Comparison of ENCODE assay signal across 9 mouse cellular contexts in the genomic region with DNA sequence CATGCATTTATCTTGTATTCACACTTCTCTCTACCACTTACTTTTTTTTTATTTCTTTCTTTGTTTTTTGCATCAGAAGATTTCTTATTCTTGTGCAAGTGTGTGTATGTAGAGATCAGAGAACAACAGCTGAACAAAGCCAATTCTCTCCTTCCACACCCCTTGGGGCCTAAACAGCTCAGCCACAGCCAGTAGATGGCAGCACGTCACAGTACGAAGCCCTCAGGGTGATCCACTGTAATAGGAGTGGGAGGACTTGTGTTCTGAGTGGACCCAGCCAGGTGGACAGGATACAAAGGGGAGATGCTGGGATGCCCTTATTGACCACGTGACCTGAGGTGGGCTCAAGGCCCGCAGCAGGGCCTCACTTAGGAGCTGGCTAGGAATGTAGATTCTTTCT. TPM values are rescaled to one million over a fixed set of nuclear protein-coding genes. Genes with fewer than 3 reads are reported as not detected.
A peak's percentile ranks its signal among the peaks of the same experiment; 100 is the strongest.
DNase-seq lines count a peak whose midpoint lies in the region; ATAC-seq lines count a peak whose summit lies in the region.
"Had no signal": no experiment of that assay in that cellular context is flagged by ENCODE, and none has a peak within 500 bp of the region (broad histone marks: within the 10 kb centered on the region; RNA-seq: fewer than 3 reads in every experiment).

No protein-coding gene starts in this region.

- peak; percentile 88 for ATAC-seq in frontal cortex, adult (ENCODE audit: low TSS enrichment)
- ATAC-seq in hindbrain, embryonic 11.5 days (ENCODE audit: low FRiP score), result peak; percentile 45; the same call in 1 of the 2 replicates

- H3K4me3 ChIP-seq in hindbrain, embryonic 11.5 days (ENCODE audit: low read depth, low read length), result no peak overlapping the region
- H3K4me3 ChIP-seq: limb, embryonic 13.5 days had no signal

- no peaks in the 10 kb centered on the region for H3K4me1 ChIP-seq in hindbrain, embryonic 11.5 days (replicated peaks; ENCODE audit: control insufficient read depth, insufficient read depth, low read length)

- no peak overlapping the region for H3K9ac ChIP-seq in hindbrain, embryonic 11.5 days (ENCODE audit: low read depth, low read length)
- H3K9ac ChIP-seq: limb, embryonic 13.5 days had no signal

- H3K27me3 ChIP-seq in hindbrain, embryonic 11.5 days (ENCODE audit: control insufficient read depth, insufficient read depth, low read length), result no peaks in the 10 kb centered on the region
- H3K27me3 ChIP-seq: limb, embryonic 13.5 days had no signal

- peak; percentile 75 for DNase-seq in R1 (ENCODE audit: low read depth, low spot score)
- DNase-seq in cerebellum, adult 9-11 months, result peak; percentile 53
- peak; percentile 80 for DNase-seq in hindbrain, embryonic 11.5 days (ENCODE audit: low spot score)
- DNase-seq in layer of hippocampus, postnatal 10 days (ENCODE audit: low spot score in 2 of 2), result peak; percentile 74 to 78
- DNase-seq in lung, postnatal 25 days (ENCODE audit: low spot score), result peak; percentile 86
- peak; percentile 70 for DNase-seq in right cerebral cortex, postnatal 14 days
- peak; percentile 57 to 83 for DNase-seq in urinary bladder, postnatal 4 days (ENCODE audit: low spot score in 2 of 2)

- H3K4me2 ChIP-seq in hindbrain, embryonic 11.5 days (replicated peaks; ENCODE audit: low read depth, low read length), result no peak overlapping the region
- H3K4me2 ChIP-seq: limb, embryonic 13.5 days had no signal

- H3K36me3 ChIP-seq in hindbrain, embryonic 11.5 days (ENCODE audit: control insufficient read depth, insufficient read depth, low read length), result no peaks in the 10 kb centered on the region
- H3K36me3 ChIP-seq: limb, embryonic 13.5 days had no signal

- 7% methylated on average over 4 of the region's 4 CpGs for WGBS in hindbrain, embryonic 11.5 days

- H3K9me3 ChIP-seq in hindbrain, embryonic 11.5 days (ENCODE audit: control insufficient read depth, low read length), result no peaks in the 10 kb centered on the region
- H3K9me3 ChIP-seq: limb, embryonic 13.5 days had no signal

- H3K27ac ChIP-seq in hindbrain, embryonic 11.5 days (ENCODE audit: low read depth, low read length), result no peak overlapping the region
- H3K27ac ChIP-seq: limb, embryonic 13.5 days had no signal

RNA-seq across cellular contexts. Expression of a gene that starts 5.3 kb away (rescaled TPM):
- polyA plus RNA-seq in hindbrain, embryonic 11.5 days (2014; fragmentation: Nextera tagmentation; extraction: Ambion mirVana), result 0.08 and 0.47 TPM in 2 replicates
- total RNA-seq in layer of hippocampus, postnatal 10 days (2021), result under 1 TPM; 0.18 to 0.22 TPM

RNA-seq across cellular contexts. Expression of a gene that starts 16.2 kb away (rescaled TPM):
- polyA plus RNA-seq in hindbrain, embryonic 11.5 days (2014; fragmentation: Nextera tagmentation; extraction: Ambion mirVana), result 213 and 226 TPM in 2 replicates
- total RNA-seq in layer of hippocampus, postnatal 10 days (2021), result 10 to 100 TPM; 59.0 to 80.1 TPM

RNA-seq across cellular contexts. Expression of a gene that starts 30.7 kb away (rescaled TPM):
- polyA plus RNA-seq in hindbrain, embryonic 11.5 days (2014; fragmentation: Nextera tagmentation; extraction: Ambion mirVana), result 44.5 and 50.4 TPM in 2 replicates
- 10 to 100 TPM; 50.9 to 56.1 TPM for total RNA-seq in layer of hippocampus, postnatal 10 days (2021)

RNA-seq across cellular contexts. Expression of a gene that starts 34.3 kb away (rescaled TPM):
- polyA plus RNA-seq in hindbrain, embryonic 11.5 days (2014; fragmentation: Nextera tagmentation; extraction: Ambion mirVana), result 390 and 420 TPM in 2 replicates
- 10 to 100 TPM; 86.7 to 88.2 TPM for total RNA-seq in layer of hippocampus, postnatal 10 days (2021)

RNA-seq across cellular contexts. Expression of a gene that starts 56.4 kb away (rescaled TPM):
- 54.0 and 60.7 TPM in 2 replicates for polyA plus RNA-seq in hindbrain, embryonic 11.5 days (2014; fragmentation: Nextera tagmentation; extraction: Ambion mirVana)
- 10 to 100 TPM; 33.6 to 36.3 TPM for total RNA-seq in layer of hippocampus, postnatal 10 days (2021)
